In genomic region chr5:50457621-50458020, GRCm38 (mm10) we compare ENCODE assay signal across 10 mouse cellular contexts.
DNase-seq lines count a peak whose midpoint lies in the region; ATAC-seq lines count a peak whose summit lies in the region.
"Had no signal": no experiment of that assay in that cellular context is flagged by ENCODE, and none has a peak within 500 bp of the region (broad histone marks: within the 10 kb centered on the region; RNA-seq: fewer than 3 reads in every experiment).

No protein-coding gene starts in this region.

- H3K9me3 ChIP-seq in hindbrain, embryonic 15.5 days, result no peaks in the 10 kb centered on the region
- no peaks in the 10 kb centered on the region for H3K9me3 ChIP-seq in hindbrain, embryonic 11.5 days (ENCODE audit: control insufficient read depth, low read length)
- H3K9me3 ChIP-seq: embryonic facial prominence, embryonic 12.5 days; limb, embryonic 12.5 days had no signal

- no peak for DNase-seq in hindbrain, embryonic 11.5 days (ENCODE audit: low spot score)
- DNase-seq in cerebellum, postnatal 4 days (ENCODE audit: low spot score in 2 of 2), result peak; percentile 63 to 86
- DNase-seq in layer of hippocampus, adult 18-20 months (ENCODE audit: low spot score in 2 of 2), result peak; percentile 86 to 94
- DNase-seq in ovary, adult 18-20 months (ENCODE audit: low spot score), result peak; percentile 2
- no peak for DNase-seq in urinary bladder, postnatal 36 days (ENCODE audit: low spot score in 2 of 2)

- H3K36me3 ChIP-seq in hindbrain, embryonic 15.5 days, result no peaks in the 10 kb centered on the region
- no peaks in the 10 kb centered on the region for H3K36me3 ChIP-seq in hindbrain, embryonic 11.5 days (ENCODE audit: control insufficient read depth, insufficient read depth, low read length)
- H3K36me3 ChIP-seq: embryonic facial prominence, embryonic 12.5 days; limb, embryonic 12.5 days had no signal

- H3K4me2 ChIP-seq in hindbrain, embryonic 15.5 days, result no peak overlapping the region
- H3K4me2 ChIP-seq in hindbrain, embryonic 11.5 days (replicated peaks; ENCODE audit: low read depth, low read length), result no peak overlapping the region
- H3K4me2 ChIP-seq: embryonic facial prominence, embryonic 12.5 days; limb, embryonic 12.5 days had no signal

- no peak overlapping the region for H3K27ac ChIP-seq in hindbrain, embryonic 15.5 days (replicated peaks)
- H3K27ac ChIP-seq in hindbrain, embryonic 11.5 days (ENCODE audit: low read depth, low read length), result no peak overlapping the region
- H3K27ac ChIP-seq: embryonic facial prominence, embryonic 12.5 days; limb, embryonic 12.5 days had no signal

- peak; percentile 79 for ATAC-seq in hindbrain, embryonic 15.5 days (ENCODE audit: low FRiP score, low read depth)
- no peak for ATAC-seq in hindbrain, embryonic 11.5 days (ENCODE audit: low FRiP score)
- no peak for ATAC-seq in erythroid progenitor cell, adult 5-6 weeks (replicated peaks; ENCODE audit: low FRiP score, poor library complexity, severe bottlenecking)
- ATAC-seq in megakaryocyte progenitor cell, adult 5-6 weeks (replicated peaks; ENCODE audit: poor library complexity), result no peak

- no peaks in the 10 kb centered on the region for H3K27me3 ChIP-seq in hindbrain, embryonic 15.5 days
- no peaks in the 10 kb centered on the region for H3K27me3 ChIP-seq in hindbrain, embryonic 11.5 days (ENCODE audit: control insufficient read depth, insufficient read depth, low read length)
- H3K27me3 ChIP-seq: embryonic facial prominence, embryonic 12.5 days; limb, embryonic 12.5 days had no signal

- H3K4me1 ChIP-seq in hindbrain, embryonic 15.5 days (replicated peaks), result no peaks in the 10 kb centered on the region
- no peaks in the 10 kb centered on the region for H3K4me1 ChIP-seq in hindbrain, embryonic 11.5 days (replicated peaks; ENCODE audit: control insufficient read depth, insufficient read depth, low read length)
- H3K4me1 ChIP-seq: embryonic facial prominence, embryonic 12.5 days; limb, embryonic 12.5 days had no signal

- H3K9ac ChIP-seq in hindbrain, embryonic 15.5 days, result no peak overlapping the region
- H3K9ac ChIP-seq in hindbrain, embryonic 11.5 days (ENCODE audit: low read depth, low read length), result no peak overlapping the region
- H3K9ac ChIP-seq: embryonic facial prominence, embryonic 12.5 days; limb, embryonic 12.5 days had no signal

- no peak overlapping the region for H3K4me3 ChIP-seq in hindbrain, embryonic 15.5 days
- no peak overlapping the region for H3K4me3 ChIP-seq in hindbrain, embryonic 11.5 days (ENCODE audit: low read depth, low read length)
- H3K4me3 ChIP-seq: embryonic facial prominence, embryonic 12.5 days; limb, embryonic 12.5 days had no signal

- 60% methylated on average over 6 of the region's 6 CpGs for WGBS in hindbrain, embryonic 15.5 days
- 85% methylated on average over 6 of the region's 6 CpGs for WGBS in hindbrain, embryonic 11.5 days

Comparison
In these comparisons a context has a peak if more than half of its experiments do, and no peak if none do; other contexts are left out.
1. DNase-seq: peak in cerebellum, postnatal 4 days (2 of 2), layer of hippocampus, adult 18-20 months (2 of 2) and ovary, adult 18-20 months (single experiment); none in hindbrain, embryonic 11.5 days (single experiment) and urinary bladder, postnatal 36 days (0 of 2).